Mouse (Mus musculus) bone marrow, adult 2 months (tissue): Measurements from ENCODE around the gene Rabl2.

Experiments used
- CTCF ChIP-seq: fragments of 200-500 bp; IDR thresholded peaks from 2 replicates; pipeline ENCODE4 v1.5.1; 2011; ENCODE audit warnings: low read length, control low read depth; ENCODE audit not compliant: control insufficient read depth, insufficient read depth
- POLR2A ChIP-seq: fragments of 200-500 bp; IDR thresholded peaks from 2 replicates; pipeline ENCODE4 v1.6.1; 2011; ENCODE audit warnings: low read depth, mild to moderate bottlenecking, control low read depth, low read length, borderline replicate concordance; ENCODE audit not compliant: control insufficient read depth

- no peak for TF ChIP-seq CTCF
- no peak for TF ChIP-seq POLR2A
These were observed 43.7 kb downstream of the Rabl2 start for GRCm38 (mm10) chr15:89547824-89548601.
